23 mouse cellular contexts compared by ENCODE assay signal in the genomic region with DNA sequence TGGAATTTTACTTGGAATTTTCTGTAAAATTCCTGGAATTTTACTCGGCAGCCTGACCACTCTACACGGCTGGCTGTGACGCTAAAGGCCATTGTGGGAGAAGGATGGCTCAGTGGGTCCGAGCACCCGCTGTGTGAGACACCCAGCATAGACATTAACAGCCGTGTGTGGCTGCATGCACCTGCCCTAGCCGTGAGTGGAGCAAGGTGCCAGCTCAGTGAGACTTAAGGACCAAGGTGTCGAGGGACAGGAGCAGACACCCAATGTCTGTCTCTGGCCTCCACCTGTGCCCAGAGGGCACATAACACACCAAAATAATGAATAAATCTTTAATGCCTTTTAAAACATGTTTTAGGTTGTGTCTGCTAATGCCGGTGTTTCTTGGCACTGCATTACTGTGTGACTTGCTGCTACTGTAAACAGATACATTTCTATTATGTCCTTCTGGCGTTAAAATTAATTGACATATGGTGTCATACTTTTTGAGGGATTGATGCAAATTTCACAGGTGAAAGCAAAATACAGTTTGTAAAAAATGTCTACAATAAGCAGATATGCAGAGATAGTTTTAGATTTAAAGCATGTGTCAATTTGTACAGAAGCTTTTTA. TPM values are rescaled to one million over a fixed set of nuclear protein-coding genes. Genes with fewer than 3 reads are reported as not detected.
DNase-seq lines count a peak whose midpoint lies in the region; ATAC-seq and TF ChIP-seq lines count a peak whose summit lies in the region.
"Had no signal": no experiment of that assay in that cellular context is flagged by ENCODE, and none has a peak within 500 bp of the region (broad histone marks: within the 10 kb centered on the region; RNA-seq: fewer than 3 reads in every experiment).

No protein-coding gene starts in this region.

- H3K4me1 ChIP-seq in forebrain, embryonic 14.5 days (ENCODE audit: control insufficient read depth, insufficient read depth, low read length), result no peaks in the 10 kb centered on the region
- no peaks in the 10 kb centered on the region for H3K4me1 ChIP-seq in forebrain, postnatal 0 days (ENCODE audit: insufficient read depth)
- H3K4me1 ChIP-seq: embryonic facial prominence, embryonic 12.5 days; embryonic facial prominence, embryonic 15.5 days; intestine, embryonic 15.5 days had no signal

- H3K36me3 ChIP-seq in forebrain, embryonic 14.5 days (ENCODE audit: control insufficient read depth, insufficient read depth, low read length), result peaks cover 65% of the 10 kb centered on the region
- H3K36me3 ChIP-seq in forebrain, postnatal 0 days (ENCODE audit: insufficient read depth), result peaks cover 51% of the 10 kb centered on the region

- H3K9ac ChIP-seq in forebrain, embryonic 14.5 days (ENCODE audit: low read length), result no peak overlapping the region
- H3K9ac ChIP-seq in forebrain, postnatal 0 days, result no peak overlapping the region
- H3K9ac ChIP-seq: embryonic facial prominence, embryonic 12.5 days; embryonic facial prominence, embryonic 15.5 days; forebrain, embryonic 15.5 days; hindbrain, embryonic 13.5 days; intestine, embryonic 15.5 days had no signal

- no peaks in the 10 kb centered on the region for H3K27me3 ChIP-seq in forebrain, embryonic 14.5 days (replicated peaks; ENCODE audit: control insufficient read depth, insufficient read depth, low read length)
- H3K27me3 ChIP-seq in forebrain, postnatal 0 days (ENCODE audit: insufficient read depth, low read length), result no peaks in the 10 kb centered on the region
- H3K27me3 ChIP-seq: embryonic facial prominence, embryonic 12.5 days; embryonic facial prominence, embryonic 15.5 days; forebrain, embryonic 15.5 days; hindbrain, embryonic 13.5 days; intestine, embryonic 15.5 days had no signal

- no peak for ATAC-seq in cerebellum, adult (ENCODE audit: insufficient number of reproducible peaks, low FRiP score, low TSS enrichment)
- no peak for ATAC-seq in forebrain, embryonic 14.5 days
- ATAC-seq in forebrain, postnatal 0 days, result no peak
- ATAC-seq: CD4-positive, CD25-positive, alpha-beta regulatory T cell, adult 4 months; forebrain, embryonic 15.5 days; hindbrain, embryonic 16.5 days; intestine, embryonic 15.5 days had no signal

- no peak overlapping the region for H3K4me3 ChIP-seq in forebrain, embryonic 14.5 days (ENCODE audit: low read depth, low read length)
- H3K4me3 ChIP-seq in forebrain, postnatal 0 days (ENCODE audit: low read depth, low read length), result no peak overlapping the region
- H3K4me3 ChIP-seq: embryonic facial prominence, embryonic 12.5 days; embryonic facial prominence, embryonic 15.5 days; forebrain, embryonic 15.5 days; hindbrain, embryonic 10.5 days; hindbrain, embryonic 13.5 days; intestine, embryonic 15.5 days had no signal

- DNase-seq in cerebellum, adult 9-10 months, result peak; percentile 61
- peak; percentile 18 for DNase-seq in forebrain, embryonic 14.5 days (ENCODE audit: low spot score)
- no peak for DNase-seq in forebrain, postnatal 0 days
- peak; percentile 61 for DNase-seq in brain, adult 2 months (ENCODE audit: low read depth, low spot score)
- peak; percentile 28 for DNase-seq in brain, embryonic 14.5 days (ENCODE audit: low read depth)
- no peak for DNase-seq in retina, embryonic 14.5 days (ENCODE audit: low spot score)
- DNase-seq: adrenal gland, adult 2 months; adrenal gland, postnatal 14 days; cerebellum, adult 11-12 months; gastrocnemius, postnatal 10 days; gastrocnemius, postnatal 36 days; kidney, adult 11 months; kidney, adult 8-10 months had no signal

- WGBS in forebrain, embryonic 14.5 days, result 76% methylated on average over 10 of the region's 10 CpGs
- 77% methylated on average over 10 of the region's 10 CpGs for WGBS in forebrain, postnatal 0 days

- H3K27ac ChIP-seq in forebrain, embryonic 14.5 days (ENCODE audit: low read depth, low read length), result no peak overlapping the region
- H3K27ac ChIP-seq in forebrain, postnatal 0 days (ENCODE audit: low read depth, low read length), result no peak overlapping the region
- H3K27ac ChIP-seq: embryonic facial prominence, embryonic 12.5 days; embryonic facial prominence, embryonic 15.5 days; forebrain, embryonic 15.5 days; hindbrain, embryonic 13.5 days; intestine, embryonic 15.5 days had no signal

- TF ChIP-seq POLR2A in brain, embryonic 14.5 days (IDR thresholded peaks at IDR 0.05; ENCODE audit: borderline replicate concordance, extremely low read depth, insufficient read depth, insufficient read length, poor library complexity, severe bottlenecking), result no peak

- no peak for TF ChIP-seq CTCF in forebrain, postnatal 0 days (IDR thresholded peaks at IDR 0.05; ENCODE audit: low read depth)
- TF ChIP-seq CTCF in brain, embryonic 14.5 days (IDR thresholded peaks at IDR 0.05; ENCODE audit: borderline replicate concordance, extremely low read depth, insufficient read depth, insufficient read length), result no peak

- H3K4me2 ChIP-seq in forebrain, embryonic 14.5 days (ENCODE audit: low read length), result no peak overlapping the region
- no peak overlapping the region for H3K4me2 ChIP-seq in forebrain, postnatal 0 days (ENCODE audit: low read depth)
- H3K4me2 ChIP-seq: embryonic facial prominence, embryonic 12.5 days; embryonic facial prominence, embryonic 15.5 days; forebrain, embryonic 15.5 days; heart, embryonic 11.5 days; hindbrain, embryonic 13.5 days; intestine, embryonic 15.5 days had no signal

- H3K9me3 ChIP-seq in forebrain, embryonic 14.5 days (replicated peaks; ENCODE audit: control insufficient read depth, low read length), result no peaks in the 10 kb centered on the region
- no peaks in the 10 kb centered on the region for H3K9me3 ChIP-seq in forebrain, postnatal 0 days (ENCODE audit: low read length)
- H3K9me3 ChIP-seq: embryonic facial prominence, embryonic 12.5 days; embryonic facial prominence, embryonic 15.5 days; forebrain, embryonic 15.5 days; hindbrain, embryonic 10.5 days; hindbrain, embryonic 13.5 days; intestine, embryonic 15.5 days had no signal

RNA-seq across cellular contexts. Expression of a gene that starts 44.5 kb away (rescaled TPM):
- 20.2 and 23.2 TPM in 2 replicates for polyA plus RNA-seq in forebrain, embryonic 14.5 days (2014; fragmentation: Nextera tagmentation; extraction: Ambion mirVana)
- total RNA-seq in forebrain, postnatal 0 days (2014; rRNA removed), result 38.2 and 38.5 TPM in 2 replicates
- polyA plus RNA-seq in forebrain, postnatal 0 days (2015; fragmentation: Nextera tagmentation; extraction: Ambion mirVana), result 17.4 and 26.1 TPM in 2 replicates
- 16.1 and 36.8 TPM in 2 replicates for polyA plus RNA-seq in brain, embryonic 14.5 days (2012; rRNA removed)

Comparison
In these comparisons a context has a peak if more than half of its experiments do, and no peak if none do; other contexts are left out.
1. DNase-seq: peak in cerebellum, adult 9-10 months (single experiment), forebrain, embryonic 14.5 days (single experiment), brain, adult 2 months (single experiment) and brain, embryonic 14.5 days (single experiment); none in forebrain, postnatal 0 days (single experiment) and retina, embryonic 14.5 days (single experiment).